Mouse (Mus musculus): Measurements from ENCODE around the gene Tusc2. TPM values are rescaled to one million over a fixed set of nuclear protein-coding genes. Genes with fewer than 3 reads are reported as not detected.

The Tusc2 gene
- polyA plus RNA-seq, 1 experiment, result 25.0 TPM

DNA sequence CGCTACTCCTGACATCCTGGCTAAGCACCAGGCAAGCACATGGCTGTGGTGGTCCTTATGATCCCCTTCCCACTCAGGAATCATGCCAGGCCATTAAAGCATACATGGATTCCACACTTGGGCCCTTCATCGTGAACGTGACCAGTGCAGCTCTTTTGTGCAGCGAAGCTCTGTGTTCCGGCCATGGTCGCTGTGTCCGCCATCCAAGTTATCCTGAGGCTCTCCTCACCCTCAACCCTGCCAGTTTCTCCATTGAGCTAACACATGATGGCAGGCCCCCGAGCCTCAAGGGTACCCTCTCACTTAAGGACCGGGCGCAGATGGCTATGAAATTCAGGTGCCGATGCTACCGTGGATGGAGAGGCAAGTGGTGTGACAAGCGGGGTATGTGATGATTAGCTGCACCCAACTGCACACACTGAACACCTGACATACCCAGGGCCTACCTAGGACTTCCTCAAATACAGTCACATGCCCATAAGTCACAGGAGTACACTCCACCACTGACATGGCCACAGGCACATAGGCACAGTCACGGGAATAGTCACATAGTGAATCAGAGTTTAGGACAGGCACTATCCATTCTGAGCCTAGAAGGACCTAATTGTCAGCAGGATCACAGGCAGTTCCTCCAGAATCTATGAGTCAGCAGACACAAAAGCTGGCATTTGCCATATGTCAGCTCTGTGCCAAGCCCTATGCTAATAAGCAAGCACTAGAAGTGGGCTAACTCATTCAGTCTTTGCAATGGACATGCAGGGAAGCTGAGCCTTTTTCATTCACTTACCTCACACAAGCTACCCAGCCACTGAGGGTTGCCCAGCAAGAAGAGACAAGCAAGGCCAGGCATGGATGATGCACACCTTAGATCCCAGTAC, 16.2 kb downstream of the Tusc2 start:
- H3ac ChIP-seq (ENCODE audit: control insufficient read depth, insufficient read length), result no peak overlapping the region
- H3K4me2 ChIP-seq (ENCODE audit: low read depth), result peak overlapping the region; percentile 90
- H3K4me3 ChIP-seq, result no peak overlapping the region
- H3K79me2 ChIP-seq (ENCODE audit: control insufficient read depth, insufficient read depth), result peaks cover 5% of the 10 kb centered on the region
- no peaks in the 10 kb centered on the region for H3K36me3 ChIP-seq (ENCODE audit: control insufficient read depth, insufficient read depth)
- TF ChIP-seq CEBPB (IDR thresholded peaks at IDR 0.05; ENCODE audit: insufficient read depth, poor library complexity, severe bottlenecking), result no peak
- no peak for TF ChIP-seq MYOD1 (IDR thresholded peaks at IDR 0.05; ENCODE audit: control insufficient read depth in 1 of 3, insufficient read length in 2 of 3, low read depth in 2 of 3)
- no peak for TF ChIP-seq MAX (IDR thresholded peaks at IDR 0.05; ENCODE audit: low read depth)
- TF ChIP-seq REST (IDR thresholded peaks at IDR 0.05; ENCODE audit: insufficient read depth, insufficient read length), result no peak
- no peak for TF ChIP-seq MYOG (IDR thresholded peaks at IDR 0.05; ENCODE audit: control insufficient read depth in 1 of 3, insufficient read depth in 1 of 3, insufficient read length in 2 of 3, low read depth in 2 of 3)
- no peak for TF ChIP-seq POLR2AphosphoS2 (IDR thresholded peaks at IDR 0.05; ENCODE audit: insufficient read length, low read depth)
- TF ChIP-seq TCF3 (IDR thresholded peaks at IDR 0.05; ENCODE audit: insufficient read length, low read depth), result no peak
- no peak for TF ChIP-seq USF1 (IDR thresholded peaks at IDR 0.05; ENCODE audit: low read depth)
- no peak for TF ChIP-seq SRF (IDR thresholded peaks at IDR 0.05; ENCODE audit: control insufficient read depth, insufficient read length, low read depth)
- TF ChIP-seq E2F4 (IDR thresholded peaks at IDR 0.05; ENCODE audit: insufficient read depth), result no peak
- TF ChIP-seq TCF12 (IDR thresholded peaks at IDR 0.05; ENCODE audit: insufficient read depth, poor library complexity, severe bottlenecking), result no peak
- no peak for TF ChIP-seq POLR2A (IDR thresholded peaks at IDR 0.05; ENCODE audit: insufficient read length, low read depth)
- H3K27me3 ChIP-seq (ENCODE audit: control insufficient read depth, insufficient read depth, insufficient read length), result no peaks in the 10 kb centered on the region

GRCm38 (mm10) chr9:107580501-107581317, 17.7 kb downstream of the Tusc2 start, which contains the start of gene Hyal3:
Gene Hyal3, plus strand, starts transcription at chr9:107580818.
- Histone ChIP-seq H3K27me3 (ENCODE audit: control insufficient read depth, insufficient read depth, insufficient read length) (no peaks in the 10 kb centered on the region), H3K4me2 (ENCODE audit: low read depth) (peak within 1 kb of the TSS; percentile 90), H3K79me2 (ENCODE audit: control insufficient read depth, insufficient read depth) (peaks cover 5% of the 10 kb centered on the region), H3K4me3 (peak within 1 kb of the TSS; percentile 79), H3K36me3 (ENCODE audit: control insufficient read depth, insufficient read depth) (no peaks in the 10 kb centered on the region), H3ac (ENCODE audit: control insufficient read depth, insufficient read length) (peak within 1 kb of the TSS; percentile 31)
- TF ChIP-seq REST (IDR thresholded peaks at IDR 0.05; ENCODE audit: insufficient read depth, insufficient read length), result no peak
- TF ChIP-seq E2F4 (IDR thresholded peaks at IDR 0.05; ENCODE audit: insufficient read depth), result no peak
- TF ChIP-seq SRF (IDR thresholded peaks at IDR 0.05; ENCODE audit: control insufficient read depth, insufficient read length, low read depth), result peak; percentile 25
- TF ChIP-seq TCF12 (IDR thresholded peaks at IDR 0.05; ENCODE audit: insufficient read depth, poor library complexity, severe bottlenecking), result no peak
- TF ChIP-seq TCF3 (IDR thresholded peaks at IDR 0.05; ENCODE audit: insufficient read length, low read depth), result no peak
- no peak for TF ChIP-seq MYOD1 (IDR thresholded peaks at IDR 0.05; ENCODE audit: control insufficient read depth in 1 of 3, insufficient read length in 2 of 3, low read depth in 2 of 3)
- TF ChIP-seq MAX (IDR thresholded peaks at IDR 0.05; ENCODE audit: low read depth), result no peak
- peak; percentile 92 for TF ChIP-seq POLR2AphosphoS2 (IDR thresholded peaks at IDR 0.05; ENCODE audit: insufficient read length, low read depth)
- TF ChIP-seq CEBPB (IDR thresholded peaks at IDR 0.05; ENCODE audit: insufficient read depth, poor library complexity, severe bottlenecking), result no peak
- peak; percentile 81 for TF ChIP-seq POLR2A (IDR thresholded peaks at IDR 0.05; ENCODE audit: insufficient read length, low read depth)
- no peak for TF ChIP-seq MYOG (IDR thresholded peaks at IDR 0.05; ENCODE audit: control insufficient read depth in 1 of 3, insufficient read depth in 1 of 3, insufficient read length in 2 of 3, low read depth in 2 of 3)
- no peak for TF ChIP-seq USF1 (IDR thresholded peaks at IDR 0.05; ENCODE audit: low read depth)

GRCm38 (mm10) chr9:107581584-107581983, 18.5 kb downstream of the Tusc2 start:
- Histone ChIP-seq H3K4me2 (ENCODE audit: low read depth) (peak overlapping the region; percentile 90), H3ac (ENCODE audit: control insufficient read depth, insufficient read length) (no peak overlapping the region), H3K27me3 (ENCODE audit: control insufficient read depth, insufficient read depth, insufficient read length) (no peaks in the 10 kb centered on the region), H3K4me3 (peak overlapping the region; percentile 79), H3K36me3 (ENCODE audit: control insufficient read depth, insufficient read depth) (no peaks in the 10 kb centered on the region), H3K79me2 (ENCODE audit: control insufficient read depth, insufficient read depth) (peaks cover 5% of the 10 kb centered on the region)
- TF ChIP-seq TCF12 (IDR thresholded peaks at IDR 0.05; ENCODE audit: insufficient read depth, poor library complexity, severe bottlenecking) (no peak), E2F4 (IDR thresholded peaks at IDR 0.05; ENCODE audit: insufficient read depth) (no peak), MYOD1 (IDR thresholded peaks at IDR 0.05; ENCODE audit: control insufficient read depth in 1 of 3, insufficient read length in 2 of 3, low read depth in 2 of 3) (no peak), MAX (IDR thresholded peaks at IDR 0.05; ENCODE audit: low read depth) (no peak), CEBPB (IDR thresholded peaks at IDR 0.05; ENCODE audit: insufficient read depth, poor library complexity, severe bottlenecking) (no peak), TCF3 (IDR thresholded peaks at IDR 0.05; ENCODE audit: insufficient read length, low read depth) (no peak), REST (IDR thresholded peaks at IDR 0.05; ENCODE audit: insufficient read depth, insufficient read length) (no peak), SRF (IDR thresholded peaks at IDR 0.05; ENCODE audit: control insufficient read depth, insufficient read length, low read depth) (no peak), POLR2A (IDR thresholded peaks at IDR 0.05; ENCODE audit: insufficient read length, low read depth) (no peak)

- H3K36me3 ChIP-seq (ENCODE audit: control insufficient read depth, insufficient read depth), result no peaks in the 10 kb centered on the region
- H3K4me3 ChIP-seq, result no peak overlapping the region
- H3K4me2 ChIP-seq (ENCODE audit: low read depth), result no peak overlapping the region
- H3K79me2 ChIP-seq (ENCODE audit: control insufficient read depth, insufficient read depth), result peaks cover 5% of the 10 kb centered on the region
- TF ChIP-seq CEBPB (IDR thresholded peaks at IDR 0.05; ENCODE audit: insufficient read depth, poor library complexity, severe bottlenecking) (no peak), MYOD1 (IDR thresholded peaks at IDR 0.05; ENCODE audit: control insufficient read depth in 1 of 3, insufficient read length in 2 of 3, low read depth in 2 of 3) (no peak), TCF3 (IDR thresholded peaks at IDR 0.05; ENCODE audit: insufficient read length, low read depth) (no peak), SRF (IDR thresholded peaks at IDR 0.05; ENCODE audit: control insufficient read depth, insufficient read length, low read depth) (no peak), POLR2A (IDR thresholded peaks at IDR 0.05; ENCODE audit: insufficient read length, low read depth) (no peak), USF1 (IDR thresholded peaks at IDR 0.05; ENCODE audit: low read depth) (no peak), TCF12 (IDR thresholded peaks at IDR 0.05; ENCODE audit: insufficient read depth, poor library complexity, severe bottlenecking) (no peak), POLR2AphosphoS2 (IDR thresholded peaks at IDR 0.05; ENCODE audit: insufficient read length, low read depth) (no peak), MAX (IDR thresholded peaks at IDR 0.05; ENCODE audit: low read depth) (no peak), REST (IDR thresholded peaks at IDR 0.05; ENCODE audit: insufficient read depth, insufficient read length) (no peak), MYOG (IDR thresholded peaks at IDR 0.05; ENCODE audit: control insufficient read depth in 1 of 3, insufficient read depth in 1 of 3, insufficient read length in 2 of 3, low read depth in 2 of 3) (no peak), E2F4 (IDR thresholded peaks at IDR 0.05; ENCODE audit: insufficient read depth) (no peak)
- no peaks in the 10 kb centered on the region for H3K27me3 ChIP-seq (ENCODE audit: control insufficient read depth, insufficient read depth, insufficient read length)
- no peak overlapping the region for H3ac ChIP-seq (ENCODE audit: control insufficient read depth, insufficient read length)
These were observed 19.5 kb downstream of the Tusc2 start for GRCm38 (mm10) chr9:107582509-107583062.
